Mouse (Mus musculus) layer of hippocampus, adult 11-12 months (tissue): ENCODE results near the gene Nup188.

ENCODE experiments used
- DNase-seq: peaks from one replicate; pipeline ENCODE4 v3.0.0; 2022; ENCODE audit warnings: low spot score

Gene Nup188

DNA sequence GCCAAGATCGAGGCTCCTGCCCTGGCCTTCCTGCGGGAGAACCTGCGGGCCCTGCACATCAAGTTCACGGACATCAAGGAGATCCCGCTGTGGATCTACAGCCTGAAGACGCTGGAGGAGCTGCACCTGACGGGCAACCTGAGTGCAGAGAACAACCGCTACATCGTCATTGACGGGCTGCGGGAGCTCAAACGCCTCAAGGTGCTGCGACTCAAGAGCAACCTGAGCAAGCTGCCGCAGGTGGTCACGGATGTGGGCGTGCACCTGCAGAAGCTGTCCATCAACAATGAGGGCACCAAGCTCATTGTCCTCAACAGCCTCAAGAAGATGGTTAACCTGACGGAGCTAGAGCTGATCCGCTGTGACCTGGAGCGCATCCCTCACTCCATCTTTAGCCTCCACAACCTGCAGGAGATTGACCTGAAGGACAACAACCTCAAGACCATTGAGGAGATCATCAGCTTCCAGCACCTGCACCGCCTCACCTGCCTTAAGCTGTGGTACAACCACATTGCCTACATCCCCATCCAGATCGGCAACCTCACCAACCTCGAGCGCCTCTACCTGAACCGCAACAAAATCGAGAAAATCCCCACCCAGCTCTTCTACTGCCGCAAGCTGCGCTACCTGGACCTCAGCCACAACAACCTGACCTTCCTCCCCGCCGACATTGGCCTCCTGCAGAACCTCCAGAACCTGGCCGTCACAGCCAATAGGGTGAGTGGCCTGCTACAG is 29.4 kb upstream of the Nup188 start:
- DNase-seq = no peak

GRCm38 (mm10) chr2:30257699-30258460 is 28.3 kb upstream of the Nup188 start:
- no peak for DNase-seq

DNA sequence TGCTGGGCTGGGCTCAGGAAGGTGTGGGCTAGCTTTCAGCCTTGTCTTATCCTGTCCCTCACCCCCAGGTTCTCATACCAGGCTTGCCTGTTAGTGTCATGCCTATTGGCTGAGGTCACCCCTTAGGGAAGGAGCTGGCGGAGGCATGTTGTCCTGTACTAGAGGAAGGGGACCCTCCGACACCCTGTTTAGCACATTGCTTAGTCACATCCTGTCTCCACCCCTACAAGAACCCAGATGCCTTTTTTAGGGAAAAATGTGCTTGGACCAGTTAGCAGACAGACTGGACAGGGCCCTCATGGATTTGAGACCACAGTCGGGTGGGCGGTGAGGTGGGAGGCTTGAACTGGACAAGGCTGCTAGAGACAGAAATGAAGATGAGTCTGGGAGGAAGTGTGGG is 27.6 kb upstream of the Nup188 start:
- no peak for DNase-seq

- no peak for DNase-seq
These were observed 26.8 kb upstream of the Nup188 start for GRCm38 (mm10) chr2:30259131-30260064.

GRCm38 (mm10) chr2:30261064-30261736 is 25.0 kb upstream of the Nup188 start:
- DNase-seq = no peak

DNA sequence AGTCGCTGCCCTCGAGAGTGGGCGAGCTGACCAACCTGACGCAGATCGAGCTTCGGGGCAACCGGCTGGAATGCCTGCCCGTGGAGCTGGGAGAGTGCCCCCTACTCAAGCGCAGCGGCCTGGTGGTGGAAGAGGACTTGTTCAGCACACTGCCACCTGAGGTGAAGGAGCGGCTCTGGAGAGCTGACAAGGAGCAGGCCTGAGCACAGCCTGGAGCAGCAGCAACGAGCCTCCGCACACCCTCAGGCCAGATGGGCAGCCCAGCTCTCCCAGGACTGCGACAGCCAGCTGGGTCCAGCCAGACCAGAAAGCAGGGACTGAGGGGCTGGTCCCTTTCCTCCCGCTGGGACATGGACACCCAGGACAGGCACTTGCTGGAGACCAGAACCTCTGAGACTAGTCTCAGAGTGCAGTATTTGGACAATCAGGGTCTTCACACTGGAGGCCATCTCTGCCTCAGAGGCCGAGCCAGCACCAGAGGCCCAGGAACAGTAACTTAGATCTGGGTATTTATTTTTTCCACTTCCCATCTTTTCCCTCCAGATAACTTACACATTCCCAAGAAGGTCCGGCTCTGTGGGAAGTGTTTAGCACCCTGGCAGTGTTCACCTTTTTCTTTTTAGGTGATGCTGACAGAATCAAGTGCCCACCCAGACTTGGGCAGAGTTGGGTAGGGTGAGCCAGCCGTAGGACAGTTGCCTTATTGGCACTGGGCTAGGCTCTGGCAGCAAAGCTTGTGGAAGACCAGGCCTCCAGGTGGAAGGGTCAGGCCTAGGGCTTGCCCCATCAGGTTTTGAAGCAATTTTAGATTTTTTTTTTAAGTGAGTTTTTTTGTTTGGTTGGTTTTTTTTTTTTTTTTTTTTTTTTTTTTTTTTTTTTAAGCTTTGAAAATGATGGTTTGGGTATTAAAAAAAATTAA is 24.0 kb upstream of the Nup188 start:
- no peak for DNase-seq

DNA sequence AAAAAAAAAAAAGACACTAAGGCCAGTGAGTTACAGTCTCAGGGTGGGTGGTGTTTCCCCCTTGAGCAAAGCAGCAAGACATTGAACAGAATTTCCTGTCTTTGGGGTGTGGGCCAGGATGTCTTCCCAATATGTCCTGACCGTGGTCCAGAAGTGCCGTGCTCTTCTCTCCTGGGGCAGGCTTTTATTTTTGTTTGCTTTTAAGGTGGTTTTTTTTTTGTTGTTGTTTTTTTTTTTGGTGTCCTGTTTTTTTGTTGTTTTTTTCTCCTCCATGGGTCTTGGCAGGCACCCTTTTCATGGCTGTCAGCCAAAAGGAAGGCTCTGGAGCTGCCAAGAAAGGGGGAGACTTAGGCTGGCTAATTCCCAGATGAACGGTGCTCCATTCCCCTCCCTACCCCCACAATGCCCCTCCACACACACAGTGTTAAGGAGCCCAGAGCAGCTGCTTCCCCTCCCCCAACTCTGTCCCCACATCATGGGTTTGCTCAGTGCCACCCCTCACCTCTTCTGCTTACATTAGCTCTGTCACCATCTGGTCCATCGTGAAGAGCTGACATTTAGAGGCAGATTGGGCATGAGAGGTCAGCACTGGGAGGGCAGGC is 23.3 kb upstream of the Nup188 start:
- DNase-seq = peak; percentile 70

- no peak for DNase-seq
These were observed 22.4 kb upstream of the Nup188 start for GRCm38 (mm10) chr2:30263811-30264210.

DNA sequence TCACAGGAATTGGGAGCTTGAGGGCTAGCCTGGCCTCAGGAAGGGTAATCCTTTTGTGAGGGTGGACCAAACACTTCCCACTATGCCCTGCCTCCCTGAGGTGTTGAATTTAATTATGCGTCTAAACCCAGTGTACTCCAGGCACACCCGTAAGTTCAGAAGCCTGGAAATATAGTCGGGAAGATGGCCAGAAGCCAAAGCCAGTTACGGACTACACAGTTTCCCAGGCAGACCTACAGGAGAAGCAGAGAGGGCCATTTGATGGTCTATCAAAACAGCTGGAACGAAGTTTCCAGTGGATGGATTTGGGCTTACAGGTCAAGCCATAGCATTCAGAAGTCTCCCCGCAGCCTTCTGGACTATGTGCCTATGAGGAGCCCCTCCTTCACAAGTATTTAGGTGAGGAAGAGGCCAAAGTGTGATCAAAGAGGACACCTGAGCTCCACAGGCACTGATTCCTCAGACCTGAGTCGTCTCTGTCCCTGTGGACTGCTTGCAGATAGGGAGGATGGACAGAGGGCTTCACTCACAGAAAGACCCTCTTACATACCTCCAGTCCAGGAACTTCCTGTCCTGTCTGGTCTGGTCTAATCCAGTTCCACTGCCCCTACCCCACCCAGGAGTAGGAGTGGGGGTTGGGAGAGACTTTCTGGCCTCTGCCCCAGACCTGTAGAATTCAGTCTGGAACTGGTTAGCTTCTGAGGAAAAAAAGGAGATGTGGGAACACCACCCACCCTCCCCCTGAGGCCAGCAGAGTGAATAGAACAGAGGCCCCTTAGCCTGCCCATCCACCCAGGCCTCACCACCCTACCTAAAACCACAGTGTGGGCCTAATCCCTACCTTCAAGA is 21.3 kb upstream of the Nup188 start:
- DNase-seq = no peak

GRCm38 (mm10) chr2:30265767-30266253 is 20.4 kb upstream of the Nup188 start, which contains the start of gene Phyhd1:
Gene Phyhd1, plus strand, starts transcription at chr2:30266203.
- peak; percentile 86 for DNase-seq

DNA sequence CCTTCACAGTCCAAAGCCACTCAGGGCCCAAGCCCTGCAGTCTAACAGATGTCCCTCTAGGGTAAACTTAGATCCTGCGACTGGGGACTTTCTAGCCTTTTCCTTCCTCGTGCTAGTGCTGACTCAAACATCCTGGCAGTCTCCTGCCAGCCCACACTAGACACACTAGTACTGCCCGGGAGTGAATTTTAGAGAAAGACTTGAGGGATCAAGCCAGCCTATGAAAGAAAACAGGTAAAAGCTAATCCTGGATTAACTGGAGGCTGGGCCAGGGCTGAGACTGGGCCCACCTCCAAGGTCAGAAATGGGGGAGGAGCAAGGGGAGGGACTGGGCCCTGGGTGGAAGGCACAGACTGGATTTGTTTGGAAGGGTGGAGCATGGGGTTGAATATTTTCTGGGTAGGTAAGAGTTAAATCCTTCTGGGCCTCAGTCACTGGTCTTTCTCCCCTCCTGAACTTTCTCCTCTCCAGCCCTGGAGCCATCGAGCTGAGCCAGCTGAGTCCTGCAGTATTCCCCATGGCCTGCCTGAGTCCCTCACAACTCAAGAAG is 19.7 kb upstream of the Nup188 start:
- DNase-seq = no peak

DNA sequence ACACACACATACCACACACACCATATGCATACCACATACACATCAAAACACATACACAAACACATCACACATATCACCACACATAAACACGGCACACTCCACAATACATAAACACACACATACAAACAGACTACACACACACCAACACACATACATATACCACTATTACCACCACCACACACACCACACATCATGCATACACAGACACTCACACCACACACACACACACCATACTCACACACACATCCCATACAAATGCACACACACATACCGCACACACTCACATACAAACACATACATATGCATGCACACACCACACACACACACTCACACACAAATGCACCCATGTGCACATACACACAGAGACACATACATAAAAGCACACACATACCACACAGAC is 18.7 kb upstream of the Nup188 start:
- no peak for DNase-seq

- no peak for DNase-seq
These were observed 17.8 kb upstream of the Nup188 start for GRCm38 (mm10) chr2:30268371-30268770.

DNA sequence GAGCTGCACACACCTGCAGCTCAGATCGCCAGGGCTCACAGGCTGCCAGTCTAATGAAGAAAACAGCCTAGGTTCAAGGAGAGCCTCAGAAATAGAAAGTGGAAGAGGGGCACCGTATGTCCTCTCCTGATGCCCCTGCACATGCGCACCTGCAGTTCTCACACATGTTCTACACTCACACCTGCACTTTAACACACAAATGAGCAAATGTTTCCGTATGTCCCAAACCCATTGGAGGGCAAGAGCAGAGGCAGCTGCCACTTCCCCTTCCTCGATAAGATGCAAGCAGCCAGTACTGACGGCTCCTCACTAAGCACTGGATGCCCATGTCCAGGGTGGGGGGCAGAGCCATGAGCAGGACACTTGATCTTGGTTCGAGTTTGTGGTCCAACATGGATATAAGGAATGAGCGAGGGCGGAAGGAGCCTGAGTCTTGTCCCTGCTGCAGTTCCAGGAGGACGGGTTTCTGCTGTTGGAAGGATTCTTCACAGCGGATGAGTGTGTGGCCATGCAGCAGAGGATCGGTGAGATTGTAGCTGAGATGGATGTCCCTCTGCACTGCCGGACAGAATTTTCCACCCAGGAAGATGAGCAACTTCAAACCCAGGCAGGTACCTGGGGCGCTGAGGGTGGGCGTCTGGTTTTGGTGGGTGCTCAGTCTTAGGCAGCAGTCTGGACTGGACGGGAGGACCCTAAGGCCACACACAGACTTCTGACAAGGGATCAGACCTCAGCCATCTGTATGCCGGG is 16.8 kb upstream of the Nup188 start:
- DNase-seq = no peak

- peak; percentile 73 for DNase-seq
These were observed 16.1 kb upstream of the Nup188 start for GRCm38 (mm10) chr2:30270134-30270533.

DNA sequence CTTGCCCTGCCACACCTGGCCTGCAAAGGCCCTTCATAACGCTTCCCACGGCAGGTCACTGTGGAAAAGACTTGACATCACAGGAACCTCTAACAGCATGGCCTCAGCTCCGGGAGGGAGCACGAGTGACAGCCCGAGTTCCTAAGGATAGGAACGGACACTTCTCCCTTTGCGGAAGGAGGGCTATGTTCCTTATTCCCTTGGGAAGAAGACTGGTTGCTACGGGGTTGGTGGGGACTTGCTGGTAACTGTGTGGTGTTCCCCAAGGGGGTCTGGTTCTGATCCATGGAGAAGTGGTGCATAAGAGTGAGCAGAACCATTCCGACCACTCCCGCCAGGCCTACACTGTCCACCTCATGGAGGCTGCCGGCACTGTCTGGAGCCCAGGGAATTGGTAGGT is 5.5 kb upstream of the Nup188 start, which contains the start of gene Gm28038:
Gene Gm28038 (plus strand): TSS at position 301 of the 400 bp plus-strand sequence.
- DNase-seq = no peak

DNA sequence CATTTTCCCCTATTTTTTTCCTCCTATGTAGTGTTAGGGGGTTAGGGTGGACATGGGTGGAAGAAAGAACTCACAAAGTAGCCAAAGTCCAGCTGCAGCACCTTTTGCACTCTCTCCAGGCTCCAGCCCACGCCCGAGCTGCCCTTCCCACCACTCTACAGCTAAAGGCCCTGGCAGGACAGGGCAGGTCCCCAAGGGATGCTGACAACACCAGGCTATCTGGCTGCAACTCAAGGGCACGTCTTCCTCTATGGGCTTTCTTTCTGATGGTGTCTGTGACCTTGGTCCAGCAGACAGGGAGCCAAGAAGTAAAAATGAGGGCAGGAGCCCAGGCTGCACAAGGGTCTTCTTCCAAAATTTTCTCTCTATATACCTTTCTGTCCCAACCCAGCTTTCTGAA is 4.5 kb upstream of the Nup188 start:
- DNase-seq = no peak

- DNase-seq = no peak
These were observed 3.0 kb upstream of the Nup188 start for GRCm38 (mm10) chr2:30283193-30283592.
